Mouse (Mus musculus) thymus, adult 2 months (tissue): ENCODE results near the gene Gm42517.

Experiments used
- CTCF ChIP-seq: fragments of 200-500 bp; IDR thresholded peaks from 2 replicates; pipeline ENCODE4 v1.5.1; 2012; ENCODE audit warnings: mild to moderate bottlenecking, control low read depth, low read length, moderate library complexity, borderline replicate concordance; ENCODE audit not compliant: control insufficient read depth, poor library complexity, insufficient read depth; ENCODE audit errors: extremely low read depth
- POLR2A ChIP-seq: fragments of 200-500 bp; IDR thresholded peaks from 2 replicates; pipeline ENCODE4 v1.6.1; 2012; ENCODE audit warnings: mild to moderate bottlenecking, low read length, control low read depth, moderate library complexity; ENCODE audit not compliant: control insufficient read depth, poor library complexity, insufficient read depth; ENCODE audit errors: extremely low read depth

DNA sequence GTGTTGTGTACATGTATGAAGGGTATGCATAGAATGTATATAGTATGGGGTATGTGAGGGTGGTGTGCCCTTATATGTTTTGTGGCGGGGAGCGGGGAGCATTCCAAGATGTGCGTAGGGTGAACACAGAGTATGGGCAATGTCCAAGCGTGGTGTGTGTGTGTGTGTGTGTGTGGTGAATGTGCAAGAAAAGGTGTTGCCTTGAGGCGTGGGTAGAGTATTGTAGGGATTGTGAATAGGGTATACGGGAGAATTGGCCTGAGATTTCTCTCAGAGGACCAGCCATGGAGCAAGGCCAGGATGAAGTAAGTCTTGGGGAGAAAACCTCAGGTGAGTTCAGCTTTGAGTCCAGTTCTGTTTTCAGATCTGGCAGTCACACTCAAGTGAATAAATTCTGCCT lies 724 bp upstream of the Gm42517 start:
- no peak for TF ChIP-seq POLR2A
- TF ChIP-seq CTCF: no peak
